Mouse (Mus musculus): ENCODE measurements around the gene Cers6.

The Cers6 gene

GRCm38 (mm10) chr2:68860904-68861685 lies at the start of gene Cers6:
Cers6 (plus strand) TSS chr2:68861441.
- DNase-seq (ENCODE audit: low spot score) = peak; percentile 94

GRCm38 (mm10) chr2:68814409-68814808 lies 46.8 kb upstream of the Cers6 start:
- DNase-seq (ENCODE audit: low spot score) = no peak

- no peak for DNase-seq (ENCODE audit: low spot score)
These were observed 42.2 kb upstream of the Cers6 start for GRCm38 (mm10) chr2:68819040-68819439.

- DNase-seq (ENCODE audit: low spot score) = no peak
These were observed 38.9 kb upstream of the Cers6 start for GRCm38 (mm10) chr2:68822152-68822887.

- no peak for DNase-seq (ENCODE audit: low spot score)
These were observed 35.8 kb upstream of the Cers6 start for GRCm38 (mm10) chr2:68825326-68826020.

GRCm38 (mm10) chr2:68843330-68843729 lies 17.9 kb upstream of the Cers6 start:
- no peak for DNase-seq (ENCODE audit: low spot score)

GRCm38 (mm10) chr2:68844530-68844929 lies 16.7 kb upstream of the Cers6 start:
- no peak for DNase-seq (ENCODE audit: low spot score)

GRCm38 (mm10) chr2:68845002-68845740 lies 16.1 kb upstream of the Cers6 start:
- no peak for DNase-seq (ENCODE audit: low spot score)

GRCm38 (mm10) chr2:68860391-68860790 lies 850 bp upstream of the Cers6 start:
- DNase-seq (ENCODE audit: low spot score) = no peak

GRCm38 (mm10) chr2:68861721-68862463 lies 651 bp downstream of the Cers6 start:
- peak; percentile 61 for DNase-seq (ENCODE audit: low spot score)

GRCm38 (mm10) chr2:68862464-68863266 lies 1.4 kb downstream of the Cers6 start:
- no peak for DNase-seq (ENCODE audit: low spot score)

GRCm38 (mm10) chr2:68863561-68863960 lies 2.3 kb downstream of the Cers6 start:
- no peak for DNase-seq (ENCODE audit: low spot score)

GRCm38 (mm10) chr2:68864366-68864765 lies 3.1 kb downstream of the Cers6 start:
- DNase-seq (ENCODE audit: low spot score) = no peak

- no peak for DNase-seq (ENCODE audit: low spot score)
These were observed 5.9 kb downstream of the Cers6 start for GRCm38 (mm10) chr2:68867148-68867547.

- DNase-seq (ENCODE audit: low spot score) = no peak
These were observed 9.9 kb downstream of the Cers6 start for GRCm38 (mm10) chr2:68870999-68871780.

- DNase-seq (ENCODE audit: low spot score) = no peak
These were observed 11.8 kb downstream of the Cers6 start for GRCm38 (mm10) chr2:68873086-68873485.

- no peak for DNase-seq (ENCODE audit: low spot score)
These were observed 12.6 kb downstream of the Cers6 start for GRCm38 (mm10) chr2:68873653-68874441.

GRCm38 (mm10) chr2:68874575-68874974 lies 13.3 kb downstream of the Cers6 start:
- DNase-seq (ENCODE audit: low spot score) = no peak
